Mouse (Mus musculus): ENCODE measurements around the gene Ociad1.

GRCm38 (mm10) chr5:73279190-73279589 is 13.4 kb upstream of the Ociad1 start:
- no peak for TF ChIP-seq CTCF (conservative IDR thresholded peaks at IDR 0.05; ENCODE audit: insufficient read depth, insufficient read length, low read depth, low read length)
- TF ChIP-seq POLR2A (IDR thresholded peaks at IDR 0.05; ENCODE audit: low read depth, low read length), result no peak

Measured in kidney, adult 2 months (tissue).